Mouse (Mus musculus): ENCODE data around the gene Gm5431. TPM values are rescaled to one million over a fixed set of nuclear protein-coding genes. Genes with fewer than 3 reads are reported as not detected.
A peak's percentile ranks its signal among the peaks of the same experiment; 100 is the strongest.

The Gm5431 gene
- polyA plus RNA-seq, 2 experiments from 2014 or later, result 0.39 to 1.1 TPM

- ATAC-seq, result no peak
Observed at GRCm38 (mm10) chr11:48838879-48839680, 62.9 kb downstream of the Gm5431 start.

GRCm38 (mm10) chr11:48838181-48838797 is 63.7 kb downstream of the Gm5431 start:
- ATAC-seq, result peak; percentile 19

Other genes with a start within 250 kb of the Gm5431 start
- 1,000 to 10,000 TPM; 1,099 to 1,661 TPM for gene Rack1, start 101.9 kb downstream of the Gm5431 start, polyA plus RNA-seq (2017; shearing (Covaris generic))
- 1 to 10 TPM; 2.0 to 3.7 TPM for gene Trim41, start 84.9 kb downstream of the Gm5431 start, polyA plus RNA-seq (2017; shearing (Covaris generic))
- 1 to 10 TPM in 1 of 2 experiments, under 1 TPM in 1; 0.77 to 2.1 TPM for gene Trim7, start 76.1 kb downstream of the Gm5431 start, polyA plus RNA-seq (2017; shearing (Covaris generic))
- gene Gm12184, start 75.6 kb downstream of the Gm5431 start, polyA plus RNA-seq (2017; shearing (Covaris generic)), result 1 to 10 TPM in 1 of 2 experiments, under 1 TPM in 1; 0.92 to 4.1 TPM
- gene Irgm1, start 30.5 kb downstream of the Gm5431 start, polyA plus RNA-seq (2017; shearing (Covaris generic)), result 100 to 1,000 TPM; 189 to 229 TPM
- gene Psme2b, start 44.0 kb upstream of the Gm5431 start, polyA plus RNA-seq (2017; shearing (Covaris generic)), result 100 to 1,000 TPM; 248 to 283 TPM
- gene Olfr56, start 76.7 kb upstream of the Gm5431 start, polyA plus RNA-seq (2017; shearing (Covaris generic)), result 1 to 10 TPM in 1 of 2 experiments, under 1 TPM in 1; 0.92 to 1.1 TPM
- gene 9930111J21Rik1, start 77.2 kb upstream of the Gm5431 start, polyA plus RNA-seq (2017; shearing (Covaris generic)), result 100 to 1,000 TPM; 159 to 268 TPM
- 1 to 10 TPM; 7.0 to 8.0 TPM for gene Gm12185, start 90.0 kb upstream of the Gm5431 start, polyA plus RNA-seq (2017; shearing (Covaris generic))
- 100 to 1,000 TPM; 337 to 352 TPM for gene Tgtp1, start 92.0 kb upstream of the Gm5431 start, polyA plus RNA-seq (2017; shearing (Covaris generic))
- gene 9930111J21Rik2, start 149.0 kb upstream of the Gm5431 start, polyA plus RNA-seq (2017; shearing (Covaris generic)), result 100 to 1,000 TPM; 148 to 213 TPM
- gene Tgtp2, start 162.0 kb upstream of the Gm5431 start, polyA plus RNA-seq (2017; shearing (Covaris generic)), result 100 to 1,000 TPM; 424 to 495 TPM
- gene Ifi47, start 174.4 kb upstream of the Gm5431 start, polyA plus RNA-seq (2017; shearing (Covaris generic)), result 100 to 1,000 TPM; 473 to 495 TPM
- under 1 TPM; 0.35 to 0.47 TPM for gene Olfr1396, start 212.7 kb upstream of the Gm5431 start, polyA plus RNA-seq (2017; shearing (Covaris generic))
- gene Olfr1395, start 240.1 kb upstream of the Gm5431 start, polyA plus RNA-seq (2017; shearing (Covaris generic)), result not detected

Data from CD4-positive, CD25-positive, alpha-beta regulatory T cell, adult 4 months (primary cell).